Mouse (Mus musculus) small intestine, adult 2 months (tissue): ENCODE data around the gene Pafah2.
A peak's percentile ranks its signal among the peaks of the same experiment; 100 is the strongest.

ENCODE experiments used
- CTCF ChIP-seq: fragments of 200-500 bp; IDR thresholded peaks from 2 replicates; pipeline ENCODE4 v1.5.1; 2012; ENCODE audit warnings: low read depth, mild to moderate bottlenecking, control low read depth, inconsistent platforms, low read length, moderate library complexity, mixed read lengths; ENCODE audit not compliant: insufficient replicate concordance, insufficient read length; ENCODE audit errors: extremely low read depth
- POLR2A ChIP-seq: fragments of 200-500 bp; IDR thresholded peaks from 2 replicates; pipeline ENCODE4 v1.6.1; 2012; ENCODE audit warnings: low read depth, mild to moderate bottlenecking, control low read depth, inconsistent platforms, low read length, moderate library complexity

DNA sequence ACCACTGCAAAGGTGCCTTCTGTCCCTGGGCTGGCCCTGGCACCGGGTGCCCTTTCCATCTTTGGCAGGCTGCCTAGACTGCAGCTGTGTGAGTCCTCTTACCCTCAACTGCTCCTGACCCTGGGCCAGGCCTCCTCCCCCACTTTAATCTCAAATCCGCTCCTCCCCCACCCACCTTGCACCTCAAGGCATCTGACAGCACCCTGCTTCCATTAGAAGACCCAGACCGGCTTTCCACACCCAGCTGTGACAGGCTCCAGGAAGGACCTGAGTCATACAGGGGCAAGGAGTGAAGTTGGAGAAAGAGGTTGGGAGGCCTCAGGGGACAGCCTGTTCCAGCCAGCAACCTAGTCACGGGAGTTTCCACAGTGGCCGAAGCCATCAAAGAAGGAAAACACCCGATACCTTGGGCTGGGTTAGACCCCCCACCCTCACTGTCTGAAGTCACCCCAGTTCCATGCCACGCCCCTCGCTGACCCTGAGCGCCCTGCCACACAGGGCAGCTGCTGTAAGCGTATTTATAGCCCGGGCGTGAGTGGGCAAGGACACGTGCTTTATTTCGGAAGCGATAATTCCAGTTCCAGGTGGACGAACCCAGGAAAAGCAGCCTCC lies 40.2 kb upstream of the Pafah2 start:
- TF ChIP-seq CTCF (no peak), POLR2A (peak; percentile 20; the same call in 1 of the 2 replicates)
